Mouse (Mus musculus) c-Kit-positive CD71-negative TER-119-negative erythroid progenitor cells, embryonic 14.5 days (primary cell): ENCODE results near the gene Rab30.

ENCODE experiments used
- DNase-seq: peaks from one replicate; pipeline ENCODE4 v3.0.0-alpha.2; 2013; ENCODE audit warnings: low read depth

The Rab30 gene

DNA sequence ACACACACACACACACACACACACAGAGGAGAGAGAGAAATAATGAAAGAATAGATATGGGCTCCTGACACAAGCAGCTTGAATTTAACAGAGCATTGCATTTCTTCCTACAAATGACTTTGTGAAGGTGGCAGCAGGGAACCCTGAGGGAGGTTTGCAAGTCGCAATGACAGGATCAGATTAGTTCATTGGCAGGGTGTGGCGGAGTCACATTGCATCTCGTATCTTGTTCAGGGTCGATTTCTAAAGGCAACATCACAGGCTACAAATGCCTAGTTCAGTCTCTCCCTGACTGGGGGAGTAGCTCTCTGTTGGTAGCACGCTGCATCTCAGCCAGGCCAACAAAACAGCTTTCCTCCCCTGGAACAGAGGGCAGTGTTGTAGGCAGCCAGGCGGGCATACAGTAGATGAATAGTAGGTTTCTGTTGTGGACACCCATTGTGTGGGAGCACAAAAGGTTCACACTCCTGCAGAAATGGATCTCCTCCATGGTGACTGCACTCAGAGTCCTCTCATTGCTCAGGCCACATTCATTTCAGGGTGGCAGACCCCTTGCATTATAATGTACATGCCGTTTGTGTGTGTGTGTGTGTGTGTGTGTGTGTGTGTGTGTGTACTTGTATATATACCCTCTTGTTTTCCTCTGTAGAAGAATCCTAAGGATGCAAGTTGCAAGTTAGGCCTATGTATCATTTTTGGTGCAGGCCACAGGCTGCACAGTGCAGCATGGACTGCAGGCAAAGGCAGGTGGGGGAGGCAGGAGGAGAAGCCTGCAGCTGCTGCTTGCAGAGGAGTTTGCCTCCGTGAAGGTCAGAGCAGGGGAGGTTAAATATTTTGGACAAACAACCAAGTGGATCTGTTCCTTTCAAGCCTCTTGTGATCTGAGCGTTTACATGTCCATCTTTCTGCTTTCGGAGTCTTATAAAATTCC is 58.5 kb downstream of the Rab30 start:
- DNase-seq = no peak

DNA sequence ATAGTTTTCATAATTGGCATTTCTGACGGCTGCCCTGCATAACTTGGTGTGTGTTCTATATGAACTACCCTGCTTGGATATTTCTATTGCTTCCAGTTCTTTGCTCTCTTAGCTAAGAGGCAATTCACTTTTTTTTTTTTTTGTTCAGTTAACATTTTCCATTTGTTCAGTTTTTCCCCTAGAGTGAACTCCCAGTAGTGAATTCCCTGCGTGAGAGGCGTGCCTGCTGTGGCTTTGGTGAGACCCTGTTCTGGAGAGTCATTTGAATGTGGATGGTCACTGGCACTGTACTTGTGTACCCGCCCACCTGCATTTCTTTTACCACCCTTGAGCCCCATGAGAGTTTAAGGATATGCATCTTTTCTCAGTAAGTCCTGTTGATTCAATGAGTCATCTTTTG is 60.8 kb downstream of the Rab30 start:
- no peak for DNase-seq

DNA sequence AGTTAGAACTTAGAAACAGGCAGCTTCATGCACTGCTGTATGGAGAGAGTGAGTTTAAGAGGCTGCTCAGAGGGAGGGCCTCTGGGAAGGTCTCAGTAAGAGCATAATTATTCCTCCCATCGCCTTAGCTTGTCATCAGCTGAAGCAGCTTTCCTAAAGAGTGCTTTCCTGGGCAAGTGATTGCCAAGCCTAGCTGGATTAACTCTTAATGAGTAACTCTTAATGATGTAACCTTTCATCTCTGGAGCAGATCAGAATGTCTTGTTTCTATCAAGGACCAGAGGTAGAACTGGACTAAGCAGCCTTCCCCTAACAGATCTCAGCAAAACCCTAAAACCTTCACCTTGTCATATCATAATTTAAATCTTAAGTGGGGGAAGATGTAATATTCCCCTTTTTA is 61.8 kb downstream of the Rab30 start:
- DNase-seq = no peak

DNA sequence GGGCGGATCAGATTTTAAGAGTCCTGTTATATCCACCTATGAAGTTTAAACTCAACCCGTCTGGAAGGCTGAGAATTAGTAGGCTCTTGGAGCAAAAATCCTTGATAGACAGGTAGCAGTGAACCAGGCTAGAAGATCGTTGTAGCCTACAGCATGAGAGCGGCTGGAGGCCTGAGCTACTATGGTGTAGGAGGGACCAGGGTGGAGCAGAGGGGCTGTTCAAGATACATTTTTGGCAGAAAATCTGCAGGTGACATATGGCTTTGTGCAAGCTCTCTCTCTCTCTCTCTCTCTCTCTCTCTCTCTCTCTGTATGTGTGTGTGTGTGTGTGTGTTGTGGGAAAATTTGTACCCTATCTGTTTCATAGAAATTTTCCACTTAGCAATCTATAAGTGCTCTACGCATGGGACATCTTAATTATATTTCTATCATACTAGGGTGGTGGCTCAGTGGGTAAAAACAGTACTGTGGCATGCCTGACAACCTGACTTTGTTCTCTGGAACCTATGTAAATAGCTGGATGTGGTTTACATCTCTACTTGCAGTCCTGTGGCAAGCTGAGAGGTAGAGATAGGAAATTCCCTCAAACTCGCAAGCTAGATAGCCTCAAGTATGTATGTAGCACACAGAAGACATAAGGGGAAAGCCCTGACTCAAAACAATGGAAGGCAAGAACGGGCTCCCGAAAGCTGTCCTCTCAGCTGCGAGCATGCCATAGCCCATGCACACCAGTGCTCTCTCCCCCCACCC is 63.7 kb downstream of the Rab30 start:
- no peak for DNase-seq

DNA sequence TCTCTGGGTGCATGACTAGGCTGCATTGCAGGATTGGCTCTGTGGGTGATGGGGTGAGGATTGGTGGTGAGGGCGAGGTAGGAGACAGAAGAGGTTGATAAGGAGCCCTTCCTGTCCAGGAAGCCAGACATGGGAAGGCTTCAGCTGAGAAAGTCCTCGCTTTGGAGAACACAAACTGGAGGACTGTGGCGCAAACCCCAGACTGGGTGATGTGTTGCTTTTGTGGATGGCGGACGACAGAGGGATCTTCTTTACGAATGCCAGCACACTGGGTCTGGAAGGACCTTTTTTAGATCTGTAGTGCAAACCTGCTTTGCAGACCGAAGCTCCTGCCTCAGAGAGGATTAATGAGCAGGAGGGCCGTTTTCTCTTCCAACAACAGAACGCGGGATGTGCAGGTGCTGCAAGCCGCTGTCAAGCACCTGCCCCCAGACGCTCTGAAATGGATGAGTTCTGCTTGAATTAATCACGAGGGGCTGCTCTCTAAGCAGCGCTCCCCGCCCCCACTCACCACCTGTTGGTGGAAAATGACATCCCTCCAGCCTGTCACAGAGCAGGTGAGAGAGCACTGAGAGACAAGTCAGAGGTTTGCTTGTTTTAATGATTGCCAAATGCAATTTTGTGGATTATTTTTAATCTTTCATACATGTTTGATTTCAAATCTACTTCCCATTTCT is 65.2 kb downstream of the Rab30 start:
- no peak for DNase-seq

DNA sequence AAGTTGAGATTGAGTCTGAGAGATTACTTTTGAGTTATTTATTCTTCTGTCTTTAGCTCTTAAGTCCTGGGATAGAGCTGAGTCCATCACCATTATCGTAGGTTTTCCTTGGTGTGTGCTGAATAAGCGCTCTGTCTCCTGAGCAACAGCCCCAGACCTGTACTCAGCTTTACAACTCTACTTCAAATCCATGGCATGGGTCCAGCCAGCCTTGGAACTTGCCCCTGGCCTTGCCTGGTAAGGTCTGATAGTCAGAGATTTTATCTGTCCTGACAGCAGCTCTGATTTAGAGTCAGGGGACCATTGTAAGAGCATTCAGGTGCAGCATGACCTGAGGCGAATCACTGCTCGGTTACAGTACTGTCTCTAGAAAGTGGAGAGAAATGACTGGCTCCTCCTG is 66.1 kb downstream of the Rab30 start:
- no peak for DNase-seq

DNA sequence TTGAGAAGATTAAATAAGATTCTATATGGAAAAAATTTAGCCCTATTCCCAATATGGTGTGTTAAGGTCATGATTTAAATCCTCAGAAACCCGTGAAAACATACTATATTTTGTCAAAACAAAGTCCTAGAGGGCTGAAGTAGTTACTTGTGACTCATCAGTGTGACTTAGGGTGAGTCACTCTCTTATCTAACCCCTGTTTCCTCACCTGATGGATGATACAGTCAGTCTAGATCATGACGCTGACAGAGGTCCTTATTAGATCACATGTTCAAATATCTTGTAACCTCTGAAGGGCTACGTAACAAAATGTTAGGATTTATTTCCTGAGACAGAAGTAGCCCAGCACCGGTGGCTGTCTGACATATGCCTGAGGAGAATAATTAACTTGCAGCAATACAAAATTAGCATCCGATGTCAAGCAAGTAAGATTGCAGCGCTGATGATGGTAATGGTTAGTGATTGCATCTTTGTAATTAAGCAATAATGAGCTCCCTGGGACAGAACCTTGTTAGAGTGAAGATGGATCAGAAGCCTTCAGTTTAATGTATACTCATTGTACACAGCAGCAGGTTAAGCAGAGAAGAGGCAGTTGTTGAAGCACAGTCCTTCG is 70.4 kb downstream of the Rab30 start:
- no peak for DNase-seq

DNA sequence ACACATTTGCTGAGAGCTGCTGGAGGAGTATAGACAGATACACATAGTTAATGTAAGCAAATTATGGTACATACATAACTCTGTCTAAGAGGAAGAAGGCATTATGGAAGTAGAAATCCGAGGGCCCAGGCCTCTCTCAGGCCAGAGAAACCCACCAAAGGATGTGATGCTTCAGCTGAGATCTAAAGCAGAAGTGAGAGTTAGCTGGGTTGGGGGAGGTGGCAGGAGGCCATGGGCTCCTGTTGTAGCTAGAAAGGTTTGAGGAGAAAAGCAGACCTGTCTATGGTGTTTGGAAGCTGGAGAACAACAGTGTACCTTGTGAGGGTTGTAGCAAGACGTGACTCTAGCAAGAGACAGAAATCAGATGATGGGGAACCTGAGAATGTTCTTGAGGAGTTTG is 75.8 kb downstream of the Rab30 start:
- DNase-seq = no peak

DNA sequence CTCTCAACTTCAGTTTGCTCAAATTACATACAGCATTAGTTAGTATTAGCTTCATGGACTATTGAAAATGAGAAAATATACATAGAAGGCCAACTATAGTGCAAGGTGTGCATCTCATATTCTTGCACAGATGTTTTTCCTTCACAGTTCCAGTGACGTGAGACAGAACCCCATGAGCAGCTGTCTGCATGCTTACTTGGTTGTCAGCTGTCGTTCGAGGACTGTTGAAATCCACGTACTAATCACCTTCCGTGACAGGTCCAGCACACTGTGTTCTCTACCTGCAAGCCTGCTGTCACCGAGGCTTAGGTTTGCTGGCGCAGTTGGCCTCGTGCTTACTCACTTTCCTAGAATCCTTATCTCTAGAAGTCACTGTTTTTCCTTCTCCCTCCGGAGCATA is 76.5 kb downstream of the Rab30 start:
- no peak for DNase-seq

DNA sequence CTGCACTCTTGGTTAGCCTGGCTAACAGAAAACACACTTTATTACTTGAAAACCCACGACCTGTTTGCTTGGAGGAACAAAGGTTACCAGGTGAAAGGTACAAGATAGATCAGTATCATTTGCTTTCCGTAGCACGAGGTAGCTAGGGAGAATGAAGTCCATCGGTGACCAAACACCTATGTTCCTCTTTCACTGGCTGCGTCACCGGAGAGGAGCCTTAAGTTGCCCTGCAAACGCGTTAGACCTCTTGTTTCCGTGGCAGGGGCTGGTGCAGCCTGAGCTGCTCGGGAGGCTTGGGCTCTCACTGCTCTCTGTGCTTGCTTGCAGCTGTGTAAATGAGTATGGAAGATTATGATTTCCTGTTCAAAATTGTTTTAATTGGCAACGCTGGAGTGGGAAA is 78.3 kb downstream of the Rab30 start:
- no peak for DNase-seq

DNA sequence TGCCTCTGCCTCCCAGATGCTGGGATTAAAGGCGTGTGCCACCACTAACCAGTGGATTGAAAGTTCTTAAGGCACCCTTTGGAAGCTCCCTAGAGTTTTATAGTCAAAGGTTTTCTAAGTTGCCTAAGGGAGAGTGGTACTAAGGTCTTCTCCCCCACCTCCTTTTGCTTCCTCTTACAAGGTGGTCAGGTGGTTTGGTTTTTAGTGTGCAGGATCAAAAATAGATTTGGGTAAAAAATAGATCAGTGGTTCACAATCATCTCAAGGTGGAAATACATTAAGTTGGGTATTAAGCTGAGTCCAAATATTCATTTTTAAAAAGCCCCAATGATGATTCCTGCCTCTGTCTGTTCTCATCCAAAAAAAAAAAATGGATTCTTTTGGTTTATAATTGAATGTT is 79.0 kb downstream of the Rab30 start:
- DNase-seq = no peak

DNA sequence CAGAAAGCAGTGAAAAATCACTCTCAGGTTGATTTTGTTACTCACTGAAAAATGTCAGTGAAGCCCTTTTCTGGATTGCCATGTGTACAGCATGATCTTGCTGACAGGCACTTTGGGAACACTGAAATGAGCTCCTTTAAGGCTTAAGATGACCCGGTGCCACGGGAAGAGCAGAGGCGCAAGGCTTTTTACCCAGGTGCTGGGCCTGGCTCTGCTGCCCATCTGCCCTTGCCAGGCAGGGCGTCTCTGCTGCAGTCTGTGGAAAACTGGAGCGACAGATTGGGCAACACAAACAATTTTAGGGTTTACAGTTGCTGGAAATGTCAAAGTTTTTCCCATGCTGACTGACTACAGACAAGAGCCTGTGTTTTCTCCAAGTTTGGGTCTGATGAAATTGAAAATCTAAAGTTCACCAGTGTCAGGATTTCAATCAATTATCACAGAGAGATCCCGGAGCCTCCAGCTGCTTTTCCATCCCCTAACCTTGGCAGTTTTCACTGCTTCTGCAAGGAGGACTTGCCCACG is 79.6 kb downstream of the Rab30 start:
- no peak for DNase-seq

DNA sequence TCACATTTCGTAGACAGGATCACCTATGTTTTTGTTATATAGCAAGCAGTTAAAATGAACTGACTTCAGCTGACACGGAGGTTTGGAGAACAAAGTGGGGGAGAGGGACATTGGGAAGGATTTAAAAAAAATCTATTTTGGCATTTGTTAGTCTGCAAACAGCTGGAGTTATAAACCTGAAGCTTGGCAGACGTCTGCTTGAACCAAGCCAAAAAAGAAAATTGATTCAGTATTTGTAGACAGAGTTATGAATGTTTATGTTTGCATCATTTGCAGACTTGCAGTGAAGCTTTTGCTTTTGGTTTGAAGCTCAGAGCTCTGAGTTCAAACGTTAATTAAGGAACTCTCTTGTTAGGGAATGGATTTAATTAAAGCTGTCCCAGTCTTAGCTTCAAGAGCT is 80.5 kb downstream of the Rab30 start:
- no peak for DNase-seq

DNA sequence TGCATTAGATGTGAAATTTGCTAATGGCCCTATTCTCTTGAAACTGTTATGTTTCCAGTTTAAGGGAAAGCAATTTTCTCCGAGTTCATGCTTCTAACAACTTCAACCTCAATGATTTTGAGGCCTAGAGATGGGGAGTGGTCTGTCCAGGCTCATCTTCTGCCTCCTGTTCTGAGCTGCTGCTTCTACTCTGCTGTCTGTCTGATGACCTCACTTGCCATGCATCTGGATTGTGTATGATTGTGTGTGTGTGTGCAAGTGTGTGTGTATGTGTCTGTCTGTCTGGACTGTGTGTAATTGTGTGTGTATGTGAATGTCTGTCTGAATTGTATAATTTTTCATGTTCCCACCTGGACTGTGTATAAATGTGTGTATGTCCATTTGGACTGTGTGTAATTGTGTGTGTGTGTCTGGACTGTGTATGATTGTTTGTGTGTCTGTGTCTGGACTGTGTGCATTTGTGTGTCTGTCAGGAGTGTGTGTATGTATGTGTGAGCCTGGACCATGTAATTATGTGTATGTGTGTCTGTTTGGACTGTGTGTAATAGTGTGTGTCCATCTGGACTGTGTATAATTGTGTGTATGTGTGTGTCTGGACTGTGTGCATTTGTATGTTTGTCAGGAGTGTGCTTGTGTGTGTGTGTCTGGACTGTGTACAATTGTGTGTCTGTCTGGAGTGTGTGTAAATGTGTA is 81.2 kb downstream of the Rab30 start:
- DNase-seq = no peak

DNA sequence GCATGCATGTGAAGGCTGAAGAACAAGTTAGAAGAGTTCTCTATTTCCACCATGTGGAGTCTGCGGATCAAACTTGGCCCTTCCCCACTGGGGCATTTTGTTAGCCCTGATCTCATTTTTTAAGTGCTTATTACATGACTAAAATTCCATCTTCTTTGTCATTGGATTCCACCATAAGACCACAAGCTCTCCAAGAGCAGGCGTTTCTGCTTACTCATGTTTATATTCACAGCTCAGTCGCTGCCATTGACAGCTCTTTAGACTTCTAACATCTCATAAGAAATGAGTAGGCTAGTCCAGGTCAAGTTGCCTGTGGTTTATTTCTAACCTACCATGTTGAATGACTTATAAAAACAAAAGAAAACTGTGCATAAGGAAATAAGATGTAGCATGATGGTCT is 84.8 kb downstream of the Rab30 start:
- no peak for DNase-seq

DNA sequence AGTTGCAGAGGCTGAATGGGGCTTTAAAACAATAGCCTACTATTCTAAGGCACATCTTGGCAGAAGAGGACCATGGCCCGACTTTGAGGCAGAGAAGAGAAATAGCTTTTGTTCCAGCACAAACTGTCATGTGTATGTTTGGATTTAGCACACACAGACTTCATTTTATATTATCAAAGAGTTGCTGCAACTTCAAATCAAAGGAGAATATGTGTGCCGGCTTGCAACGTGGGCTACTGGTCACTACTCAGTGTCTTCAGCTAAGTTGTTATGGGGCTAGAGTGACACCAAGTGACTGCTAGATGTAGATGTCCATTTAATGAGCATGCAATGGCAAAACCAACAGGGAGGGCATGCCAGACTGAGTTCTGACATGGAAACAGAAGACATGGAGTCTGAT is 86.6 kb downstream of the Rab30 start:
- no peak for DNase-seq

DNA sequence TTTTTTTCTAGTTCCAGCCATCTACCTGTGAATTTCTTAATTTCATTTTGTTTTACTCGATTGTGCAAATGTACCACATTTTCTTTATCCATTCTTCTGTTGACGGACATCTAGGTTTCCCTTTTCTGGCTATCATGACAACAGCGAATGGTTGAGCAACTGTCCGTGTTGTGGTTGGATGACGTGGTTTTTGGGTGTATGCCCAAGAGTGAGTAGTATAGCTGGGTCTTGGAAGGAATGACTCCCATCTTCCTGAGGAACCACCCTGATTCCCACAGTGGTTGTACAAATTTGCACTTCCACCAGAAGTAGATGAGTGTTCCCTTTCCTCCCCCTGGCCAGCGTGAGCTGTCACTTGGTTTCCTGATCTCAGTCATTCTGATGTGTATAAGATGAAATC is 91.0 kb downstream of the Rab30 start:
- peak; percentile 17 for DNase-seq

DNA sequence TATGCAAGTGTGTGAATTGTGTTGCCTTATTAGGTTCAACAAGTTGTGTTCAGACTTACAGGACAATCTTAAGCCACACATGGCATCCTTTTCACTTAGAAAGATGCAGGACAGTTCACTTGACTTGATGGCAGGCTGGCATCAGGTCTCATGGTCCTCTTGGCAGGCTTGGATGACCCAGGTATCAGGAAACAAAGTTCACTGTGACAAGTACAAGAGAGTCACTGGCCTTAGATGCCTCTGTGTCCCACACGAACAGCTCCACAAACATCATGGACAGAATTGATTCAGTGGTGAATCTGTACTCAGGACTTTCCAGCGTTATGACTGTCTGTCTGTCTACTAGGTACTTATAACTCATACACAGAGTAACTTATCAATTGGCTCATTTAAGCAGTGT is 93.0 kb downstream of the Rab30 start:
- no peak for DNase-seq

DNA sequence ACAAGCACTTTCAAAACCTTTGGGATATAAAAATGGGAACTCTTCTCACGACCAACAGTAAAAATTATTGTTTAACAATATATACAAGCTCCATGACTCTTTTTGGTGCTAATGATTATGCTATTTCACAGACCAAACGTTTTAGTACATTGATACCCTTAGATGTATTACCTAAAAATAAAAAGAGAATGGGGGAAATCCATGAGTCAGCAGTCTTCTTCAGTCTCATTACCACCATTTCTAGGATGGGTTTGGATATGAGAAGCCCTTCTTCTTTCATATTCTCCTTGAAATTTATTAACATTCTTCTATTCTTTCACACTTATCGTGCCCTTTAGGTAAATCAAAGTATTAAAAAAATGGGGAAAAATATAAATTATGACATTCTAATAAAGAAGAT is 95.0 kb downstream of the Rab30 start:
- no peak for DNase-seq

DNA sequence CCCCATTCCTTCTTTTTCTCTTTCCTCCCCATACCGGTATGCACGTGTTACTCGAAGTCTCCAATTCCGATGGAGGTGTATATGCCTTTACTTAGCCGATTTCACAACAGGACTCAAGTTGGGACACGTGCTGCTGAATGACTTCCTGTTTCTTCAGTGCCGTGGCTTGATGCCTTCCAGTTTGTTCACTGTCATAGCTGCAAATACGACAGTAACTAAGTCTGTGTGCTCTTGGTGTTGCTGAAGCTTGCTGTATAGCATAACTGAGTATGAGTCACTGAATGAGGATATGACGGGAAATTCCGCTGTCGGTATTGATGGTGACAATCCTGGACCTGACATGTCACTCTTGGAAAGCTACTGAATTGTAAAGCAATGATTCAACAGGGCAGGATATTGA is 95.8 kb downstream of the Rab30 start:
- DNase-seq = peak; percentile 22

DNA sequence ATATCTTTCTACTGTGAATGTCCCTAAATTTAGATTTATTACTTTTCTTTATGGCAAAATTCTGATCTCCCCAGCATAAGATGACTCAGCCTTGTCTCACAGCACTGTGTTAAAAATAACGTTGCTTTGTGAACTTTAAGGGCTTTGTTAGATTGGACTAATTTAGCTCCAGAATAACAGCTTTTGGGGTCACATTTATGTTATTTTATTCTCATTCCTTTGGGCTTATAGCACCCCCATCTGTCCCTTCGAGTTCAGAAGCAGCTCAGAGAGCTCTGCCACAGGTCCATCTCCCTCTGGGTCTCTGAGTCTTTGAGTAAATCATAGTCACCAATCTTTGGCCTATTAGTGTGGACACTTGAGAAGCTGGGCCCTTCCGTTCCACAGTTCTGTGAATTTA is 96.5 kb downstream of the Rab30 start:
- no peak for DNase-seq

DNA sequence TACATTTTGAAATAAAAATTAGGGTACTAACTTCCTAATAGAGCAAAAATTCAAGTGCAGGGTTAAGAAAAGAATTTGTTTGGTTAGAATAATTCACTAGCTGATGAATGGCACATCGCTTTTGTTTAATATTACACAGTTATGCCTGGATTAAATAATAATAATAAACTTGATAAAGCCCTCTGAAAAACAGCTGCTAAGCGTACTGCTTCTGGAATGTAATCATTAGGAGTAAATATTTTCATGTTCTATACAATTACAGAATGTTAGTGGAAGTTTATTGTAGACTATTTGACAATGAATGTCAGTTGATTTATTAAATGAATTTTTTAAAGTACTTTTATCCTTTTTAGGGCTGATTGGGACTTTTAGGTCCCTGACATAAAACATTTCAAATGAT is 100.9 kb downstream of the Rab30 start:
- DNase-seq = no peak
